ENCODE assay signal across 9 mouse cellular contexts in the genomic region with DNA sequence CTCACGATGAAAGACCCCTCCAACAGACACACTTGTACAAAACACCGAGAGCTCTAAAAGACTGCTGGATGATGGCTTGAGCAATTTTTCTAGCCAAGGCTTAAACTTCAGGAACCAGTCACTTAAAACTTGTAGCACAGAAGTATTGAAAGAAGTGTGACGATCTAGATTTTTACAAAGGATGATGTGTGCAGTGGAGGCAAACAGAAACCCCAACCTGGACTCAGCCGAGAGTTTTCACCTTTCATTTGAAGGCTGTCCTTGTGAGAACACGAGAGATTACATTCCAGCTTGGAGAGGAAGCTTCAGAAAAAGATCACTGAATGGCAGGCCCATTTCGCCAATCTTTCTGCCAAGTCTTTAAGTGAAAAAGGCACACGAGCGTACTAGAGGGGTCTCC. TPM values are rescaled to one million over a fixed set of nuclear protein-coding genes. Genes with fewer than 3 reads are reported as not detected.
DNase-seq lines count a peak whose midpoint lies in the region; ATAC-seq and TF ChIP-seq lines count a peak whose summit lies in the region.
"Had no signal": no experiment of that assay in that cellular context is flagged by ENCODE, and none has a peak within 500 bp of the region (broad histone marks: within the 10 kb centered on the region; RNA-seq: fewer than 3 reads in every experiment).

No protein-coding gene starts in this region.

- TF ChIP-seq CTCF in liver, adult 2 months (IDR thresholded peaks at IDR 0.05; ENCODE audit: low read depth, low read length) = no peak

- no peaks in the 10 kb centered on the region for H3K79me2 ChIP-seq in liver, adult 2 months (ENCODE audit: control insufficient read depth, insufficient read depth, low read length)
- H3K79me2 ChIP-seq in myocyte (ENCODE audit: control insufficient read depth, insufficient read depth) = peaks cover 12% of the 10 kb centered on the region

- H3K27me3 ChIP-seq in liver, adult 2 months (ENCODE audit: control insufficient read depth, insufficient read depth, low read length) = no peaks in the 10 kb centered on the region
- no peaks in the 10 kb centered on the region for H3K27me3 ChIP-seq in embryonic facial prominence, embryonic 13.5 days
- H3K27me3 ChIP-seq in intestine, embryonic 14.5 days (replicated peaks; ENCODE audit: control insufficient read depth, insufficient read depth, low read length) = no peaks in the 10 kb centered on the region
- no peaks in the 10 kb centered on the region for H3K27me3 ChIP-seq in myocyte (ENCODE audit: control insufficient read depth, insufficient read depth, insufficient read length)

- peaks cover 4% of the 10 kb centered on the region; the same call in 1 of the 2 replicates for H3K4me1 ChIP-seq in liver, adult 2 months (ENCODE audit: control insufficient read depth, insufficient read depth, low read length)
- H3K4me1 ChIP-seq in embryonic facial prominence, embryonic 13.5 days = peaks cover 8% of the 10 kb centered on the region
- H3K4me1 ChIP-seq in intestine, embryonic 14.5 days (replicated peaks; ENCODE audit: control insufficient read depth, insufficient read depth, low read length) = peaks cover 10% of the 10 kb centered on the region

- WGBS in liver, adult 2 months = 44% methylated on average over 8 of the region's 8 CpGs
- 45% methylated on average over 8 of the region's 8 CpGs for WGBS in embryonic facial prominence, embryonic 13.5 days
- WGBS in intestine, embryonic 14.5 days = 38% methylated on average over 8 of the region's 8 CpGs

- peak overlapping the region; percentile 24; the same call in 1 of the 2 replicates for H3K9ac ChIP-seq in liver, adult 2 months (ENCODE audit: low read depth, low read length)
- peak overlapping the region; percentile 86 for H3K9ac ChIP-seq in embryonic facial prominence, embryonic 13.5 days
- peak overlapping the region; percentile 63 for H3K9ac ChIP-seq in intestine, embryonic 14.5 days (ENCODE audit: low read length)

- H3K4me3 ChIP-seq in liver, adult 2 months (ENCODE audit: insufficient read depth, low read depth, low read length) = peak overlapping the region; percentile 69
- H3K4me3 ChIP-seq in embryonic facial prominence, embryonic 13.5 days = peak overlapping the region; percentile 74
- H3K4me3 ChIP-seq in intestine, embryonic 14.5 days (ENCODE audit: low read depth, low read length) = peak overlapping the region; percentile 60
- H3K4me3 ChIP-seq in myocyte = peak overlapping the region; percentile 52

- H3K9me3 ChIP-seq in embryonic facial prominence, embryonic 13.5 days = 0 out of 2 replicates have a peak, but pooled peaks cover 2% of the 10 kb centered on the region
- H3K9me3 ChIP-seq in intestine, embryonic 14.5 days (ENCODE audit: control insufficient read depth, low read length) = no peaks in the 10 kb centered on the region

- H3K36me3 ChIP-seq in liver, adult 2 months (ENCODE audit: control insufficient read depth, insufficient read depth, low read length) = peaks cover 4% of the 10 kb centered on the region; the same call in 1 of the 2 replicates
- peaks cover under 1% of the 10 kb centered on the region for H3K36me3 ChIP-seq in embryonic facial prominence, embryonic 13.5 days
- H3K36me3 ChIP-seq in intestine, embryonic 14.5 days (ENCODE audit: control insufficient read depth, insufficient read depth, low read length) = peaks cover 11% of the 10 kb centered on the region
- no peaks in the 10 kb centered on the region for H3K36me3 ChIP-seq in myocyte (ENCODE audit: control insufficient read depth, insufficient read depth)

- no peak for ATAC-seq in embryonic facial prominence, embryonic 13.5 days (ENCODE audit: insufficient number of reproducible peaks, insufficient read depth, low FRiP score, low TSS enrichment, low read depth)
- ATAC-seq in intestine, embryonic 14.5 days (replicated peaks; ENCODE audit: low FRiP score, low TSS enrichment, low read depth) = 0 out of 2 replicates have a peak, but pooled peaks have one; percentile 2

- peak overlapping the region; percentile 61 for H3K4me2 ChIP-seq in embryonic facial prominence, embryonic 13.5 days
- H3K4me2 ChIP-seq in intestine, embryonic 14.5 days (ENCODE audit: low read length) = peak overlapping the region; percentile 83
- peak overlapping the region; percentile 79 for H3K4me2 ChIP-seq in myocyte (ENCODE audit: low read depth)

- H3ac ChIP-seq in myocyte (ENCODE audit: control insufficient read depth, insufficient read length) = no peak overlapping the region

- DNase-seq in liver, adult 2 months (ENCODE audit: extremely low read depth, low read depth, low spot score) = no peak
- DNase-seq in liver = no peak
- no peak for DNase-seq in intestine, embryonic 14.5 days (ENCODE audit: low spot score)
- no peak for DNase-seq in cerebellum, postnatal 14 days
- DNase-seq in layer of hippocampus, postnatal 36 days = no peak
- DNase-seq in adrenal gland, adult (ENCODE audit: inconsistent age in 2 of 2, low spot score in 1 of 2) = no peak

- no peak overlapping the region for H3K27ac ChIP-seq in liver, adult 2 months (replicated peaks; ENCODE audit: insufficient read depth, low read depth, low read length)
- H3K27ac ChIP-seq in embryonic facial prominence, embryonic 13.5 days = peak overlapping the region; percentile 85
- peak overlapping the region; percentile 84; the same call in 1 of the 2 replicates for H3K27ac ChIP-seq in intestine, embryonic 14.5 days (ENCODE audit: low read depth)

- no peak for TF ChIP-seq POLR2A in liver, adult 2 months (IDR thresholded peaks at IDR 0.05; ENCODE audit: extremely low read depth, insufficient read depth, low read length)
- no peak for TF ChIP-seq POLR2A in myocyte (IDR thresholded peaks at IDR 0.05; ENCODE audit: insufficient read length, low read depth)

TF ChIP-seq in myocyte, 11 proteins besides CTCF, POLR2A, EP300 and RAD21:
- TF ChIP-seq TCF12 (IDR thresholded peaks at IDR 0.05; ENCODE audit: insufficient read depth, poor library complexity, severe bottlenecking) = no peak
- no peak for TF ChIP-seq TCF3 (IDR thresholded peaks at IDR 0.05; ENCODE audit: insufficient read length, low read depth)
- no peak for TF ChIP-seq MYOD1 (IDR thresholded peaks at IDR 0.05; ENCODE audit: control insufficient read depth in 1 of 3, insufficient read length in 2 of 3, low read depth in 2 of 3)
- no peak for TF ChIP-seq CEBPB (IDR thresholded peaks at IDR 0.05; ENCODE audit: insufficient read depth, poor library complexity, severe bottlenecking)

RNA-seq across cellular contexts. Expression of gene Gtpbp10, which starts 0.5 kb away (rescaled TPM):
- 17.5 and 20.1 TPM in 2 replicates for total RNA-seq in liver, adult 2 months (2014; rRNA removed)
- 2.2 and 2.6 TPM in 2 replicates for polyA plus RNA-seq in liver, adult 2 months (2012; rRNA removed)
- 25.0 and 28.4 TPM in 2 replicates for polyA plus RNA-seq in embryonic facial prominence, embryonic 13.5 days (2015; fragmentation: Nextera tagmentation; extraction: Ambion mirVana)
- polyA plus RNA-seq in intestine, embryonic 14.5 days (2014; fragmentation: Nextera tagmentation; extraction: Ambion mirVana) = 35.9 and 37.3 TPM in 2 replicates
- 4.6 TPM for polyA plus RNA-seq in myocyte (2012; fragmentation: generic; extraction: Trizol)
- 10 to 100 TPM; 11.0 to 11.2 TPM for total RNA-seq in layer of hippocampus, postnatal 36 days (2021)

RNA-seq across cellular contexts. Expression of gene Gm8773, which starts 13.8 kb away (rescaled TPM):
- not detected in 2 replicates for total RNA-seq in liver, adult 2 months (2014; rRNA removed)
- not detected in 2 replicates for polyA plus RNA-seq in liver, adult 2 months (2012; rRNA removed)
- polyA plus RNA-seq in embryonic facial prominence, embryonic 13.5 days (2015; fragmentation: Nextera tagmentation; extraction: Ambion mirVana) = 6.6 and 6.8 TPM in 2 replicates
- 2.2 and 2.9 TPM in 2 replicates for polyA plus RNA-seq in intestine, embryonic 14.5 days (2014; fragmentation: Nextera tagmentation; extraction: Ambion mirVana)
- 0.44 TPM for polyA plus RNA-seq in myocyte (2012; fragmentation: generic; extraction: Trizol)
- not detected for total RNA-seq in layer of hippocampus, postnatal 36 days (2021)
- total RNA-seq: hematopoietic stem cell, adult 5-6 weeks had no signal

RNA-seq across cellular contexts. Expression of gene Cldn12, which starts 45.0 kb away (rescaled TPM):
- total RNA-seq in liver, adult 2 months (2014; rRNA removed) = 66.4 and 76.7 TPM in 2 replicates
- polyA plus RNA-seq in liver, adult 2 months (2012; rRNA removed) = 56.0 and 60.0 TPM in 2 replicates
- polyA plus RNA-seq in embryonic facial prominence, embryonic 13.5 days (2015; fragmentation: Nextera tagmentation; extraction: Ambion mirVana) = 19.7 and 21.4 TPM in 2 replicates
- polyA plus RNA-seq in intestine, embryonic 14.5 days (2014; fragmentation: Nextera tagmentation; extraction: Ambion mirVana) = 23.0 and 25.2 TPM in 2 replicates
- 15.0 TPM for polyA plus RNA-seq in myocyte (2012; fragmentation: generic; extraction: Trizol)
- total RNA-seq in layer of hippocampus, postnatal 36 days (2021) = 10 to 100 TPM; 26.9 to 30.3 TPM

Comparison
In these comparisons a context has a peak if more than half of its experiments do, and no peak if none do; other contexts are left out.
1. H3K9ac ChIP-seq: peak in every context shown above with its lines; median percentile 86 in embryonic facial prominence, embryonic 13.5 days; 63 in intestine, embryonic 14.5 days; 24 in liver, adult 2 months.